Mouse (Mus musculus): Measurements from ENCODE around the gene Gm11084. TPM values are rescaled to one million over a fixed set of nuclear protein-coding genes. Genes with fewer than 3 reads are reported as not detected.

The Gm11084 gene
- polyA plus RNA-seq, 1 experiment from 2014 or later: not detected

Small RNA genes lying within 50 kb of the gene (microRNA-seq; reads per million reads assigned to microRNA genes)
- gene Gm25960: not detected

Other genes starting within 250 kb of the Gm11084 start
- 53.2 and 56.1 TPM in 2 replicates for gene Sp3, start 6.3 kb downstream of the Gm11084 start, polyA plus RNA-seq (2015; fragmentation: Nextera tagmentation; extraction: Ambion mirVana)
- gene Ola1, start 232.2 kb upstream of the Gm11084 start, polyA plus RNA-seq (2015; fragmentation: Nextera tagmentation; extraction: Ambion mirVana): 80.9 and 96.4 TPM in 2 replicates